Mouse (Mus musculus): ENCODE data around the gene Gm20890. TPM values are rescaled to one million over a fixed set of nuclear protein-coding genes. Genes with fewer than 3 reads are reported as not detected.
"Not testable (repeated sequence)": the region's sequence is repeated elsewhere in the genome, so short reads cannot be mapped to it uniquely, and the experiment has no call there.

Gm20890 gene
- polyA plus RNA-seq (2012; rRNA removed), result not detected in 2 replicates

DNA sequence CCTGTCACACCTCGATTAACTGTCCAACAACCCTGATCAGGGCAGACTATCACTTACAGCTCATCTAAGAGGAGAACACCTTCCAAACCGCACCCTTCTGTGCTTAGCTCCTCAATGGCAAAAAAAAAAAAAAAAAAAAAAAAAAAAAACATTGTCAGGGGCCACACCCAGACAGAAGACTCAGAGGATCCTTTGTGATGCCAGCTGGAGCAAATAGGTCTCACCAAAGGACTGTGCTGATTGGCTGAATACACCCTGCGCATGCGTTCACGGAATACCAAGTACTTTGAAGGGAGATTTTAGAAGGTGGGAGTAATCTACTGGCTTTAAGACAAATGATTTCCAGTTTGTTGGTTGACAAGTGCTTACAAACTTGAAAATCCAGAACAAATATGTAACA, at the start of gene Gm20890:
Gene Gm20890 (minus strand): TSS at position 101 of the 400 bp plus-strand sequence.
- not testable (repeated sequence) for DNase-seq; H3K27ac ChIP-seq (ENCODE audit: insufficient read depth, low read length); H3K4me1 ChIP-seq (ENCODE audit: control insufficient read depth, insufficient read depth, low read length); H3K27me3 ChIP-seq (ENCODE audit: control insufficient read depth, insufficient read depth, low read length); H3K4me3 ChIP-seq (replicated peaks; ENCODE audit: insufficient read depth, low read depth, low read length)
- WGBS, result no CpG with 5 or more reads among the region's 5 CpGs

Data from cerebellum, adult 2 months (tissue).